Mouse (Mus musculus): Measurements from ENCODE around the gene Ccni. TPM values are rescaled to one million over a fixed set of nuclear protein-coding genes. Genes with fewer than 3 reads are reported as not detected.

Ccni gene
- total RNA-seq, 2 experiments from 2014 or later, result 277 to 292 TPM

DNA sequence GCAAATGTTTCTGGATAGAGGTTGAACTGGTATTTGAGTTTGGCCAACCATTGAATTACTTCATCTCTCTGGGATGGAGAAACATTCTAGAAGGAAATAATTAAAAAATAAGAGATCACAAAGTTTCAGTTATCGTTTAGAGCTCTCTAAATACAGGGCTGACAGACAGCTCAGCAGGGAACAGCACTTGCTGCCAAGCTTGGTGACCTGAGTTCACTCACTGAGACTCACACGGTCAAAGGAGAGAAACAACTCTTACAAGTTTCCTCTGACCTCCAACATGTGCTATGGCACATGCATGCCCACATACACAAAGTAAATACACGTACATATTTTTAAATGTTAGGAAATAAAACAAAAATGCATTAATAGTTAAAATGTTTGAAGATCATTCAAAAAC is 16.7 kb downstream of the Ccni start:
- intact Hi-C loops (cut with DNase I), result no loop called here
- H3K27ac ChIP-seq, result no peak overlapping the region
- no peak overlapping the region for H3K4me3 ChIP-seq
- DNase-seq (ENCODE audit: extremely low spot score in 1 of 2, low spot score in 2 of 2), result no peak
- TF ChIP-seq CTCF (IDR thresholded peaks at IDR 0.05), result no peak

DNA sequence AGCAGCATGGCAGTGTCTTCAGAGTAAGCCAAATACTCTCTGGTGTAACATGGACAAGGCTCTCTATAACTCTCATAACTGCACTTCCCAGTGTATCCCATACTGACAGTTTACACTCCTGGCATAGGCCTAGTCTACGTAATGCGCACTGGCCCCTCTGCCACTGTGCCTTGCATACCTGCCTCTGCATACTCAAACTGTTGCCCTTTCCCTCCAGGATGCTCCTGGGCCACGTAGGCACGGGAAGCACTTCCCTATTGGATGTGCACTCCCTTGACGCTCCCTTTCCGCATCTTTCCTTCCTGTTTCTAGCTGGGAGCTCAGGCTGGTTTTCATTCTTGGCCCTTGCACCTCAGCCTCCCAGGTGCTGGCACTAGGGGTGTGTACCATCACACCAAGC is 21.7 kb downstream of the Ccni start:
- intact Hi-C loops (cut with DNase I), result no loop called here
- no peak overlapping the region for H3K27ac ChIP-seq
- no peak for TF ChIP-seq CTCF (IDR thresholded peaks at IDR 0.05)
- H3K4me3 ChIP-seq, result no peak overlapping the region
- DNase-seq (ENCODE audit: extremely low spot score in 1 of 2, low spot score in 2 of 2), result no peak

DNA sequence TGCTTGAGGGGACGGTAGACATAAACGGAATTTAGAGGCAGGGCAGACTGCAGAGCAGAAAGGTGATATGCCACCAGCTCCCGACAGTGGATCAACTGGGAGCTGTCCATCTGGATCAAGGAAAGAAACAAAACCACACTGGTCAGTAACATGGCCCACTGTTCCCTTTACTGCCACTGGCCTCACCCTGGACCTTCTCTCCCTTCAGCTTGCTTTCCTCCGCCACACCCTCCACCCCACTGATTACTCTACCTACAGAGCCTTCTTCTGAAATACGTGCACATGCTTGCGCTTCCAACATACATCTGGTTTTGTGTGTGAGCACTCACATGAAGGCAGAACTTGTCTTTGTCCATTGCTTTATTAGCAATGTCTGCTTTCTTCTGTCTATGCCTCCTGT is 23.0 kb downstream of the Ccni start:
- TF ChIP-seq CTCF (IDR thresholded peaks at IDR 0.05), result no peak
- DNase-seq (ENCODE audit: extremely low spot score in 1 of 2, low spot score in 2 of 2), result no peak
- H3K4me3 ChIP-seq, result no peak overlapping the region
- intact Hi-C loops (cut with DNase I), result no loop called here
- H3K27ac ChIP-seq, result no peak overlapping the region

DNA sequence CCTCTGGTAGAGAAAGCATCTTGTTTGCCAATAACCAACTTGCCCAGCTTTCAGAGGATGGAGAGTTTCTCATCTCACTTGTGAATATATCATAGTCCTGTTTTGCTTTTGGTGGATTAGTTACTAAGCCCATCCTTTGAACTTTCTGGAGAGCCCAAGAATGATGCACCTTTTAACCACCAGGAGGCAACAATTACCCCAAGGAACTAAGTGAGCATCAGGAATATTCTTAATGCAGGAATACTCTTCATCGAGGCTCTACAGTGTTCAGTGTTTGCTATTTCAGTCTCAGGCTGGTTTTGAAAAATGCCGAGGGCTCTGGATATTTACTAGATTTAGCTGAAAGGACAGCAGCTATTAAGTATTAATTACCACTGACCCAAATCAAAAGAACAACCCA is 26.0 kb downstream of the Ccni start:
- intact Hi-C loops (cut with DNase I), result no loop called here
- no peak overlapping the region for H3K4me3 ChIP-seq
- DNase-seq (ENCODE audit: extremely low spot score in 1 of 2, low spot score in 2 of 2), result no peak

GRCm38 (mm10) chr5:93178616-93179015 is 27.7 kb downstream of the Ccni start:
- no peak for TF ChIP-seq CTCF (IDR thresholded peaks at IDR 0.05)
- no peak overlapping the region for H3K27ac ChIP-seq
- no peak for DNase-seq (ENCODE audit: extremely low spot score in 1 of 2, low spot score in 2 of 2)
- intact Hi-C loops (cut with DNase I), result loop anchor here (5.0 kb wide), 1 partner anchor 144 kb away; no protein-coding TSS in a partner anchor
- no peak overlapping the region for H3K4me3 ChIP-seq

More for the DNA sequence above, 26.0 kb downstream of the Ccni start:
- peak; percentile 61 for TF ChIP-seq CTCF (IDR thresholded peaks at IDR 0.05)
- no peak overlapping the region for H3K27ac ChIP-seq

DNA sequence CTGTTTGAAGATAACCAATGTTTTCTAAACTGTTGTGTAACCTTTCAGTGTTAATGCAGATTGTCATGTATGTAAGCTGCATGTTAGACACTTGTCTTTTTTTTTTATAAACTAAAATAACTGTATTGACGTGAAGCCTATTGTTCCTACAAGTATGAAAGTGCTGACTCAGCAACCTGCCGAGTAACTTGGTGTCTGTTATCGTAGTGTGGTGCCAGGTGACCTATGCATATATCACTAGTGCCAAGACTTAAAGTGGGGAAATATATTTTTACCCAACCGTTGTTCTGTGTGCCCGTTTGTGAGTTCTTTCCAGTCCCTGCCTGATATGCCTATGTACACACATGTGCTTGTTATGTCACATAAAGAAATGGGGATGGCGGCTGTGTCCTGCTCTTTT is 31.6 kb downstream of the Ccni start:
- TF ChIP-seq CTCF (IDR thresholded peaks at IDR 0.05), result no peak
- Histone ChIP-seq H3K4me3 (no peak overlapping the region), H3K27ac (no peak overlapping the region)
- intact Hi-C loops (cut with DNase I), result loop anchor here (5.0 kb wide), 1 partner anchor 148 kb away; no protein-coding TSS in a partner anchor
- no peak for DNase-seq (ENCODE audit: extremely low spot score in 1 of 2, low spot score in 2 of 2)

DNA sequence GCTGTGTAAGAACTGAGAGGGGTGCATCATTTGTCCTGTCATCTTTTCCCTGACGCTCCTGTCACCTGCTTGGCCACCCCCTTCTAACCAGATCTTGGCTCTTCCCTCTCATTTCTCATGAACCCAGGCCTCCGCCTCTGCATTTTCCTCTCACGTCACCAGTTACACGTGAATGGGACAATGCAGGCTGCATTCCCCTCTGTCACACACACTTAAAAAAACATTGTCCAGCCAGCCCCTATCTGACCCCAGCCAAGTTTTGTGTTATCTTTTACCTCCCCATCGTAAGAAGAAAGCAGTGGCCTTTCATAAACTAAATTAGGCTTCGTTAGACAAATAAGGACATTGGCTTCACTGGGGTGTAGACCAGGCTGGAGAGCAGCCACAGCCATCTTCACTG is 33.8 kb downstream of the Ccni start:
- H3K27ac ChIP-seq, result no peak overlapping the region
- DNase-seq (ENCODE audit: extremely low spot score in 1 of 2, low spot score in 2 of 2), result no peak
- intact Hi-C loops (cut with DNase I), result no loop called here
- no peak overlapping the region for H3K4me3 ChIP-seq
- no peak for TF ChIP-seq CTCF (IDR thresholded peaks at IDR 0.05)

- TF ChIP-seq CTCF (IDR thresholded peaks at IDR 0.05), result no peak
- intact Hi-C loops (cut with DNase I), result no loop called here
- DNase-seq (ENCODE audit: extremely low spot score in 1 of 2, low spot score in 2 of 2), result no peak
- Histone ChIP-seq H3K4me3 (no peak overlapping the region), H3K27ac (no peak overlapping the region)
Observed at GRCm38 (mm10) chr5:93171420-93171819, 34.9 kb downstream of the Ccni start.

DNA sequence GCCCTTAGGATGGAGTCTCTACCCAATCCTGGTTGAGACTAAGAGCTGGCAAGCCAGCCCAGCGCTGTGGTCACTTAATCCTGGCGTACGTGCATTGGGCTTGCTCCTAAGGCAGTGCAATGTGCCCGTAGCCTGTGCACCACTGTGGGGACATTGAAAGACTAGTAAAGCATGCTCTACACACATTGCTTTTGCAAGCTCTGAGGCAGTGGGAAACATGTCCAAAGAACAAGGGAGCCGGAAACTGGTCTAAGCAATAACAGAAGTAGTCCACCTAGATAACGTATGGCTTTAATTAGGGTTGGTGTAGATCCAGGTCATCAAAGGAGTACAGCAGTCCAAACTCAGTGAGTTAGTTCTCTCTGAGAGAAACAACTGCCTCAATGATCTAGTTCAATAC is 37.6 kb downstream of the Ccni start:
- intact Hi-C loops (cut with DNase I), result no loop called here
- DNase-seq (ENCODE audit: extremely low spot score in 1 of 2, low spot score in 2 of 2), result no peak
- no peak overlapping the region for H3K27ac ChIP-seq
- no peak overlapping the region for H3K4me3 ChIP-seq
- TF ChIP-seq CTCF (IDR thresholded peaks at IDR 0.05), result no peak

- TF ChIP-seq CTCF (IDR thresholded peaks at IDR 0.05), result peak; percentile 34
- no peak for DNase-seq (ENCODE audit: extremely low spot score in 1 of 2, low spot score in 2 of 2)
- Histone ChIP-seq H3K4me3 (no peak overlapping the region), H3K27ac (no peak overlapping the region)
- intact Hi-C loops (cut with DNase I), result no loop called here
Observed at GRCm38 (mm10) chr5:93167919-93168516, 38.3 kb downstream of the Ccni start.

- peak; percentile 45 to 56 for DNase-seq (ENCODE audit: extremely low spot score in 1 of 2, low spot score in 2 of 2)
- no peak overlapping the region for H3K4me3 ChIP-seq
- TF ChIP-seq CTCF (IDR thresholded peaks at IDR 0.05), result peak; percentile 61
- intact Hi-C loops (cut with DNase I), result loop anchor here (2.0 to 5.0 kb wide), 5 partner anchors 71 to 486 kb away; partner anchors contain the start of genes Ccdc158, Sept11 and Sowahb
- no peak overlapping the region for H3K27ac ChIP-seq
Observed at GRCm38 (mm10) chr5:93163541-93163940, 42.8 kb downstream of the Ccni start.

- no peak for DNase-seq (ENCODE audit: extremely low spot score in 1 of 2, low spot score in 2 of 2)
- Histone ChIP-seq H3K4me3 (no peak overlapping the region), H3K27ac (no peak overlapping the region)
- intact Hi-C loops (cut with DNase I), result no loop called here
- no peak for TF ChIP-seq CTCF (IDR thresholded peaks at IDR 0.05)
Observed at GRCm38 (mm10) chr5:93154401-93154800, 51.9 kb downstream of the Ccni start.

GRCm38 (mm10) chr5:93152451-93152850 is 53.8 kb downstream of the Ccni start:
- intact Hi-C loops (cut with DNase I), result no loop called here

More at GRCm38 (mm10) chr5:93152451-93152850, 53.8 kb downstream of the Ccni start:
- peak overlapping the region; percentile 41; the same call in 1 of the 2 replicates for H3K27ac ChIP-seq
- TF ChIP-seq CTCF (IDR thresholded peaks at IDR 0.05), result no peak
- DNase-seq (ENCODE audit: extremely low spot score in 1 of 2, low spot score in 2 of 2), result no peak
- H3K4me3 ChIP-seq, result no peak overlapping the region

All from left cerebral cortex, adult 2 months (tissue).